Mouse (Mus musculus) G1E-ER4 (cell line): Measurements from ENCODE around the gene Ikzf2. TPM values are rescaled to one million over a fixed set of nuclear protein-coding genes. Genes with fewer than 3 reads are reported as not detected.

ENCODE experiments used
- GATA1 ChIP-seq: IDR thresholded peaks from one replicate; pipeline ENCODE4 v1.8.0; 2012; ENCODE audit warnings: low read length, inconsistent platforms
- polyA plus RNA-seq: library from polyadenylated mRNA; stranded (reverse); fragments of >175 nt; gene quantifications from 2 replicates; pipeline ENCODE4 v1.2.3, GENCODE M21; 2012

Ikzf2 gene
- polyA plus RNA-seq, 1 experiment: 0.43 TPM

DNA sequence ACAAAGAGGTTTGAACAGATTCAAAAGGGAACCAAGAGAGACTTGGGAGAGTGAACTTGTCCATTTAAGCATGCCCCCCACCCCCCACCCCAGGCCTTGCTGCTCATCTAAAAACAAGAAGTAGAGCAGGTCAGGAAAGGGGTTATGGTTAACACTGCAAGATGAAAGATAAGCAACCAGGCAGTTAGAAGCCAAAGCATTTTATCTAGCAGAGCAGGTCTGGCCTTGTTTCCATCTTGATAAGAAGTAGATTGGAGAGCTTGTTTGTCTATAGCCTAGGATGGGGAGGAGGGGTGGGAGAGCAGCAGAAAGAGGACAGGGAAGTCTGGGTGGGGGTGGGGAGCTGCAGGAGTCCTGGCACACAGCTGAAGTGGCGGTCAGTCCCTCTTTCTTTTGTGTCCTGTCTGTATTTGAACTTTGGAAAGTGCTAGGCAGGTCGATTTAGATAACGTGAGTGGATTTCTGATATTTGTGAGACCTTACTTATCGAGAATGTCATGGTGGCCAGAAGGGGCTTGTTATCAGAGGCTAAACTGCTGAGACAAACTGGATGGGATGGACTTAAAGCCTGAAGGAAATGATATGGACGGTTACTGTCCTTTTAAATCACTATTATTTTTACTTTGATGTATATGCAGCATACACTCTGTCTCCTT lies 173.3 kb downstream of the Ikzf2 start:
- peak; percentile 78 for TF ChIP-seq GATA1

DNA sequence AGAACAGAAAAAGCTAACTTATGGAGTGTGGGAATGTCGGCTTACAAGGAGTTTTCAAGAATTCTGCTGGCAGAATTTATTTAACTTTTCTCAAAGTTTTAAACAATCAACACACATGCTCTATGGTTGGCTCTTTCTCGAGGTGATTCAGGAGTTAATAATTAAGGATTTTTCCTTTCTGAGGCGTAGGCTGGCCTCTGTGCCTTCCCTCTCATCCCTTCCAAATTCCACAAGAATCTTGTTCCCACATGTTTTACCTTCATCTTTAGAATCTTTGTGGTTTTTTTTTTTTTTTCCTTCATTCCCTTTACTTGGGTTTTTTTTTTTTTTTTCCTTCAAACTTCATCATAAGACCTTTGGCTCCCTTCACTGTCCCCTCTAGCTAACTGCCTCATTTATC lies 178.8 kb downstream of the Ikzf2 start:
- TF ChIP-seq GATA1: no peak

GRCm38 (mm10) chr1:69507513-69507912 lies 179.5 kb downstream of the Ikzf2 start:
- TF ChIP-seq GATA1: peak; percentile 100

GRCm38 (mm10) chr1:69506615-69507159 lies 180.4 kb downstream of the Ikzf2 start:
- TF ChIP-seq GATA1: no peak

DNA sequence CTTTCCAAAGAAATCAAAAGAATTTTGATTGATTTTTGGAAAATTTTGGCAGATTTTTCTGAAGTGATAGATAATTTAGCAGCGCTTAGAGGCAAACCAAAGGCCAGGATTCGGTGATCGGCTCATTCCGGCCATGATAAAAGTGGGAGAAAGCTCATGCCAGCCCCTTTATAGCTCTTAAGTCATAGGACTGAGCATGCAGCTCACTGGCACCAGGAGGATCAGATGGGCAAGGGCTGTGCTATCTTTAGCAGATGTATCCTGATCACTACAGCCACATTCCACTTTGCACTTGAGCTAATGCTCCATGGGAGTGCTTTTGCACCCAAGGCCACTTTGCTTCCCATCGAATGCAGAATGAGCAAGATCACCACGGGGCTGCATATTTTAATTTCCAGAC lies 181.0 kb downstream of the Ikzf2 start:
- no peak for TF ChIP-seq GATA1

DNA sequence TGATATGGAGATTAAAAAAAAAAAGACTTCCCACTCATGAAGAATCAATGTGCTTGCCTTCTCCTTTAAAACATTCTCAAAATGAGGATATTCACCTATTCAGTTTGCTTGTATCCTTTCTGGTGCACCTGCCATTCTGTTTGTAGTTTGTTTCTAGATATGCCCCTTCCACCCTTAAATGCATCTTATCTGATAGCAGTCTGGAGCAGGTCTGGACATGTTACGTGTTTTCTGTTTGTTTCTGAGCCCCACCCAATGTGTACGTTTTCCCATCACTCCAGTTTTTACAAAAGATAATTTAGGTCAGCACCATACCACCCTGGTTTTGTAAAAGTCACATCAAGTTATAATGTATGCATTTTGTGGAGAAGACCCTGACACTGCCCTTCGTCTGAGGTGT lies 186.7 kb downstream of the Ikzf2 start:
- TF ChIP-seq GATA1: peak; percentile 64

DNA sequence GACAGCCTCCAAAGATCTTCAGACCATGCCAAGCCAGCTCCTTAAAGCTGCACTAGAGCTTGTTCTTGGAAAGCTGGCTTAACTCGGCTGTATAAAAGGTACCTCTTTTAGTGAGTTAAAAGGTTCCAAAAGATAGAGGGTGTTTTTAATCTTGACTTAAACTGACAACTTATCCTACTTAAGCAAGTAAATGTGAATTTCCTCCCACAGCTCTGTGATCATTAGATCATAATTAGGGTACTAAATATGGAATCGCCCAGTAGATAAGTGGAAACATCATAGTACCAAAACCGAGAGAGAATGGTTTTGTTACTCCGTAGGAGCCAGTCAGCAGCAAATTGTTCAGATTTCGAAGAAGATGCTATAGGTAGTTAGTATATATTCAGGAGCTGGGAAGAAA lies 187.4 kb downstream of the Ikzf2 start:
- no peak for TF ChIP-seq GATA1

DNA sequence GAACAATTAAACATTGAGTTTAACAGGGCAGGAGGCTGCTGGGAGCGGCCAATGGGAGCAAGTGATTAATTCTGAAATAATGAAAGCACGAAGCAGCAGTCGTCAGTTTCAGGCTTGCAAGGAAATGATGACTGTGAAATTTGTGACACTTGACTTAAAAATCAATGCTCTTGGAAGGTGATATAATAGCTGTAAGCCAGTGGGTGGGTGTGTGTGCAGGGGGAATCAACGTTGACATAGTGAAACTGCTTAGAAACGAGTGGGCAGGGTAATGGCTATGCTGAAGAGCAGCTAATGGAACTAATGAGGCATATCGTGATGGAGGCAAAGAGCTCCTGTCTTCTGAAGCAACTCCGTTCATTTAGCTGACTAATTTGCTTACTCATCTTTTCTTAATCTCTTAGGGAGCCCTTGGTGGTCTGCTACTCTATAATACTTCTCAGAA lies 188.2 kb downstream of the Ikzf2 start:
- no peak for TF ChIP-seq GATA1

DNA sequence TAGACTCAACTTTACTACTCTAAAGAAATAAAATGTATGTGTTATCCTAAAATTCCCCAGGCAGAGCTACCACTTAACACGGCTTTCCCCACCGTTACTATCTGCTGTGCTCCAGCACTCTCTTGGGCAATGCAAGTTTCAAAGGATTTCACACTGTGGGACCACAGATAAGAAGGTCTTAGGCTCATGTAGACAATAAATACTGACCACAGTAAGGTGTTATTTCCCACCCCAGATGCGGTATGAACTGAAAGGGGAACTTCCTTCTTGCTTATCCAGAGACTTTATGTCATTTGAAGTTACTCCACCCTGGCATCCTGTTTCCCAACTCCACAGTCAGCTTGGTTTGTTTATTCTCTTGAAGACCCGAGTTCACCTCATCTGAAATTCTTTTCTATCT lies 191.0 kb downstream of the Ikzf2 start:
- peak; percentile 97 for TF ChIP-seq GATA1

- TF ChIP-seq GATA1: peak; percentile 58
Measured at GRCm38 (mm10) chr1:69493309-69494047, 193.6 kb downstream of the Ikzf2 start.

- no peak for TF ChIP-seq GATA1
Measured at GRCm38 (mm10) chr1:69492013-69492412, 195.0 kb downstream of the Ikzf2 start.

DNA sequence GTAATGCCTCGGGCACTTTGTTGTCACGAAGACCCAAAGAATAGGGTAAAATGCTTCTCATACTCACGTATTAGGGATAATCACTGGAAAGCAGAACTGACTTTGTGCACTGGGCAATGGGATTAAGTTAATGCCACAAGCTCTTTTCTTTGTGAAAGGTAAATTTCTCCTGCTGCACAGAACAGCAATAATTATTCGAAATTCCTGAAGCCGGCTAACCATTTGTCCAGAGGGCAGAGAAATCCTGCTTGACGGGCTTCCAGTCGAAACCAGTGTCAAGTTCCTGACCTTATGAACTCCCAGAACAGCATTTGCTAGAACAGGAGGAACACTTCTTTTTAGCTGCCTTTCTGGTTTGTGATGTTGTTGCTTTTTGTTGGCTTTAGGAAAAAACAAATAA lies 198.0 kb downstream of the Ikzf2 start:
- TF ChIP-seq GATA1: no peak

DNA sequence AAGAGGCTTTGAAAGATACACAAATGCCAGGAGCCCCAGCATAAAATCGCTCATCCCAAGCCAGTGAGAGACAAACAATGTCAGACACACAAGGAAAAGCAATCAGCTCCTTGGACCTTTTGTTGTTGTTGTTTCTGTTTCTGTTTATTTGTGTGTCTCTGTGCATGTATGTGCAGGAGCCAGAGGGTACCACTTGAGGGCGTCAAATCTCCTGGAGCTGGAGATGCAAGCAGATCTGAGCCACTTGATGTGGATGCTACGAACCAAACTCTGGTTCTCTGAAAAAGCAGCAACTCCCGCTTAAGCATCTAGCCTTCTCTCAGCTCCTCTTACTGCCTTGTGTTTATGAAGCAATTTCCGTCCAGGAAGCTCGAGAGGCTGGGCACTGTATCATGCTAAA lies 198.4 kb downstream of the Ikzf2 start:
- no peak for TF ChIP-seq GATA1

Other genes starting within 250 kb of the Ikzf2 start
- not detected in 2 replicates for gene Spag16, start 139.7 kb upstream of the Ikzf2 start, polyA plus RNA-seq